Mouse (Mus musculus) limb, embryonic 11.5 days (tissue): ENCODE results near the gene Larp4b. TPM values are rescaled to one million over a fixed set of nuclear protein-coding genes. Genes with fewer than 3 reads are reported as not detected.

ENCODE experiments used
- ATAC-seq: fragments of 200-750 bp; cut with Nextera tagmentation; 2 replicates; pipeline ENCODE4 v1.8.0; 2017; ENCODE audit warnings: low read depth; ENCODE audit not compliant: insufficient number of reproducible peaks, low FRiP score, low TSS enrichment
- DNase-seq: peaks from one replicate; pipeline ENCODE4 v3.0.0-alpha.2; 2015; ENCODE audit warnings: low spot score
- H3K27ac ChIP-seq: fragments of 300-500 bp; sonication (generic); replicated peaks from 2 replicates; pipeline ENCODE4 v1.5.1; 2014; ENCODE audit warnings: low read depth, mild to moderate bottlenecking, low read length
- H3K27me3 ChIP-seq: fragments of 300-500 bp; sonication (generic); 2 replicates; pipeline ENCODE4 v1.6.1; 2014; ENCODE audit warnings: mild to moderate bottlenecking, low read length, mixed read lengths; ENCODE audit not compliant: control insufficient read depth, insufficient read depth
- H3K36me3 ChIP-seq: fragments of 300-500 bp; sonication (generic); 2 replicates; pipeline ENCODE4 v1.6.1; 2014; ENCODE audit warnings: mild to moderate bottlenecking, low read length, moderate library complexity, mixed read lengths; ENCODE audit not compliant: control insufficient read depth, insufficient read depth
- H3K4me1 ChIP-seq: fragments of 300-500 bp; sonication (generic); 2 replicates; pipeline ENCODE4 v1.6.1; 2014; ENCODE audit warnings: low read length, mixed read lengths; ENCODE audit not compliant: control insufficient read depth, insufficient read depth
- H3K4me2 ChIP-seq: fragments of 300-500 bp; sonication (generic); 2 replicates; pipeline ENCODE4 v1.6.1; 2014; ENCODE audit warnings: low read depth, mild to moderate bottlenecking, moderate library complexity; ENCODE audit not compliant: severe bottlenecking
- H3K4me3 ChIP-seq: fragments of 300-500 bp; sonication (generic); 2 replicates; pipeline ENCODE4 v1.5.1; 2014; ENCODE audit warnings: low read depth, low read length
- H3K9ac ChIP-seq: fragments of 300-500 bp; sonication (generic); 2 replicates; pipeline ENCODE4 v1.6.1; 2014; ENCODE audit warnings: mild to moderate bottlenecking, low read length
- H3K9me3 ChIP-seq: fragments of 300-500 bp; sonication (generic); 2 replicates; pipeline ENCODE4 v1.6.1; 2016; ENCODE audit warnings: low read length; ENCODE audit not compliant: control insufficient read depth
- WGBS: fragments of 180-500 bp; shearing (Covaris S2); extraction: QIAGEN DNeasy Blood & Tissue Kit; methylation state at CpG from one replicate; pipeline ENCODE4 v1.1.7; 2014; 5-methylcytosine and 5-hydroxymethylcytosine counted together
- polyA plus RNA-seq: library from polyadenylated mRNA; unstranded; fragments of >200 nt; fragmentation: Nextera tagmentation; extraction: Ambion mirVana; gene quantifications from 2 replicates; pipeline ENCODE4 v1.2.1, GENCODE M21; 2014

Larp4b gene
- polyA plus RNA-seq, 1 experiment from 2014 or later = 34.7 TPM

- Histone ChIP-seq H3K4me3 (no peak overlapping the region), H3K4me2 (no peak overlapping the region), H3K27me3 (no peaks in the 10 kb centered on the region), H3K9ac (no peak overlapping the region), H3K27ac (no peak overlapping the region), H3K9me3 (no peaks in the 10 kb centered on the region), H3K36me3 (no peaks in the 10 kb centered on the region), H3K4me1 (no peaks in the 10 kb centered on the region)
- no peak for ATAC-seq
- WGBS = 79% methylated on average over 8 of the region's 9 CpGs
- DNase-seq = no peak
These were observed 22.7 kb upstream of the Larp4b start for GRCm38 (mm10) chr13:9071008-9071407.

- no peak overlapping the region for H3K27ac ChIP-seq
- H3K4me3 ChIP-seq = no peak overlapping the region
- no peak overlapping the region for H3K9ac ChIP-seq
- H3K9me3 ChIP-seq = no peaks in the 10 kb centered on the region
- no peaks in the 10 kb centered on the region for H3K36me3 ChIP-seq
- 66% methylated on average over 4 of the region's 4 CpGs for WGBS
- ATAC-seq = no peak
- no peaks in the 10 kb centered on the region for H3K4me1 ChIP-seq
- no peak overlapping the region for H3K4me2 ChIP-seq
- no peak for DNase-seq
- H3K27me3 ChIP-seq = no peaks in the 10 kb centered on the region
These were observed 19.9 kb upstream of the Larp4b start for GRCm38 (mm10) chr13:9073818-9074217.

GRCm38 (mm10) chr13:9075825-9076592 is 17.7 kb upstream of the Larp4b start:
- Histone ChIP-seq H3K4me3 (no peak overlapping the region), H3K36me3 (no peaks in the 10 kb centered on the region), H3K9me3 (no peaks in the 10 kb centered on the region), H3K4me2 (no peak overlapping the region), H3K9ac (no peak overlapping the region), H3K27me3 (no peaks in the 10 kb centered on the region), H3K27ac (no peak overlapping the region), H3K4me1 (no peaks in the 10 kb centered on the region)
- DNase-seq (no peak), ATAC-seq (no peak)
- WGBS = 84% methylated on average over 7 of the region's 7 CpGs

- Histone ChIP-seq H3K9ac (no peak overlapping the region), H3K4me2 (no peak overlapping the region), H3K27me3 (no peaks in the 10 kb centered on the region), H3K4me3 (no peak overlapping the region), H3K27ac (no peak overlapping the region), H3K36me3 (no peaks in the 10 kb centered on the region), H3K4me1 (no peaks in the 10 kb centered on the region), H3K9me3 (no peaks in the 10 kb centered on the region)
- 71% methylated on average over 14 of the region's 14 CpGs for WGBS
- DNase-seq (no peak), ATAC-seq (no peak)
These were observed 11.4 kb upstream of the Larp4b start for GRCm38 (mm10) chr13:9082128-9082883.

GRCm38 (mm10) chr13:9094186-9094980 is 702 bp downstream of the Larp4b start:
- under 1% methylated on average over 50 of the region's 63 CpGs for WGBS
- Histone ChIP-seq H3K4me3 (peak overlapping the region; percentile 98), H3K27me3 (no peaks in the 10 kb centered on the region), H3K9ac (peak overlapping the region; percentile 90), H3K4me2 (peak overlapping the region; percentile 77), H3K9me3 (no peaks in the 10 kb centered on the region), H3K4me1 (peaks cover 2% of the 10 kb centered on the region; the same call in 1 of the 2 replicates), H3K36me3 (no peaks in the 10 kb centered on the region), H3K27ac (peak overlapping the region; percentile 89)
- peak; percentile 51 for DNase-seq
- peak; percentile 52 for ATAC-seq

- peaks cover 2% of the 10 kb centered on the region; the same call in 1 of the 2 replicates for H3K4me1 ChIP-seq
- WGBS = 87% methylated on average over 5 of the region's 5 CpGs
- H3K27me3 ChIP-seq = no peaks in the 10 kb centered on the region
- DNase-seq (no peak), ATAC-seq (no peak)
- no peak overlapping the region for H3K4me2 ChIP-seq
- no peak overlapping the region for H3K27ac ChIP-seq
- H3K9ac ChIP-seq = no peak overlapping the region
- no peak overlapping the region for H3K4me3 ChIP-seq
- H3K9me3 ChIP-seq = no peaks in the 10 kb centered on the region
- H3K36me3 ChIP-seq = no peaks in the 10 kb centered on the region
These were observed 5.6 kb downstream of the Larp4b start for GRCm38 (mm10) chr13:9099289-9099688.

- H3K4me1 ChIP-seq = no peaks in the 10 kb centered on the region
- H3K27me3 ChIP-seq = no peaks in the 10 kb centered on the region
- no peak overlapping the region for H3K4me2 ChIP-seq
- H3K36me3 ChIP-seq = no peaks in the 10 kb centered on the region
- ATAC-seq (no peak), DNase-seq (no peak)
- H3K4me3 ChIP-seq = no peak overlapping the region
- no peak overlapping the region for H3K27ac ChIP-seq
- no peak overlapping the region for H3K9ac ChIP-seq
- WGBS = 95% methylated on average over 2 of the region's 2 CpGs
- H3K9me3 ChIP-seq = no peaks in the 10 kb centered on the region
These were observed 6.8 kb downstream of the Larp4b start for GRCm38 (mm10) chr13:9100517-9100916.

- Histone ChIP-seq H3K27ac (no peak overlapping the region), H3K4me2 (no peak overlapping the region), H3K9ac (no peak overlapping the region), H3K27me3 (no peaks in the 10 kb centered on the region), H3K9me3 (no peaks in the 10 kb centered on the region), H3K36me3 (no peaks in the 10 kb centered on the region), H3K4me3 (no peak overlapping the region), H3K4me1 (no peaks in the 10 kb centered on the region)
- ATAC-seq (no peak), DNase-seq (no peak)
- WGBS = 79% methylated on average over 5 of the region's 5 CpGs
These were observed 12.6 kb downstream of the Larp4b start for GRCm38 (mm10) chr13:9106246-9106645.
